Mouse (Mus musculus) liver, postnatal 0 days (tissue): Measurements from ENCODE around the gene Rad50.

ENCODE experiments used
- CTCF ChIP-seq: sonication (generic); IDR thresholded peaks from 2 replicates; pipeline ENCODE4 v1.5.1; 2016; ENCODE audit warnings: antibody characterized with exemption, low read depth
- EP300 ChIP-seq: IDR thresholded peaks from 2 replicates; pipeline ENCODE4 v1.6.1; 2016; ENCODE audit warnings: antibody characterized with exemption, low read depth, mild to moderate bottlenecking

DNA sequence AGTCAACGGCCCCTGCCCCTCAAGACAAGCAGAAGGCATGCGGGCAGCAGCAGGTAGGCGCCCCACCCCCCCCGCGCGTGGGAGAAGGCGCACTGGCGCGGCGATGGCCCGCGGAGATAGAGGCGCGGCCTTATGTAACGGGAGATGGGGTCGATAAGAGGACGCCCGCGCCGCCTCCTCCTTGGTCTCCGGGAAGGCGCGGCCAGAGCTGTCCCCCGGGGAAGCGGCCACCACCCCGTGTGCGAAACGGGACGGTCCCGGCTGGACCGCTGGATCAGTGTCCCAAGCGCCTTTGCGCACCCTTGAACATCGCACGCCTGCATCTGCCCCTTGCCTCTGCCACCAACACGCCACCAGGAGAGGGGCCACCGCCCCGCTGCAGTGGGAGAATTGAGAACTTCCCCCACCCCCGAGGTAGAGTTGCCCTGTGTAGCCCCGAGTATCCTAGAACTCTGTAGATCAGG is 70.9 kb downstream of the Rad50 start:
- TF ChIP-seq CTCF = no peak
- no peak for TF ChIP-seq EP300
